Mouse (Mus musculus) E14TG2a.4 (cell line): ENCODE results near the gene Dnajb14.

ENCODE experiments used
- CTCF ChIP-seq: conservative IDR thresholded peaks from 2 replicates; pipeline ENCODE4 v1.5.1; 2014; ENCODE audit warnings: low read length
- NANOG ChIP-seq: IDR thresholded peaks from 2 replicates; pipeline ENCODE4 v1.6.1; 2014; ENCODE audit warnings: borderline replicate concordance, low read length, mixed read lengths

DNA sequence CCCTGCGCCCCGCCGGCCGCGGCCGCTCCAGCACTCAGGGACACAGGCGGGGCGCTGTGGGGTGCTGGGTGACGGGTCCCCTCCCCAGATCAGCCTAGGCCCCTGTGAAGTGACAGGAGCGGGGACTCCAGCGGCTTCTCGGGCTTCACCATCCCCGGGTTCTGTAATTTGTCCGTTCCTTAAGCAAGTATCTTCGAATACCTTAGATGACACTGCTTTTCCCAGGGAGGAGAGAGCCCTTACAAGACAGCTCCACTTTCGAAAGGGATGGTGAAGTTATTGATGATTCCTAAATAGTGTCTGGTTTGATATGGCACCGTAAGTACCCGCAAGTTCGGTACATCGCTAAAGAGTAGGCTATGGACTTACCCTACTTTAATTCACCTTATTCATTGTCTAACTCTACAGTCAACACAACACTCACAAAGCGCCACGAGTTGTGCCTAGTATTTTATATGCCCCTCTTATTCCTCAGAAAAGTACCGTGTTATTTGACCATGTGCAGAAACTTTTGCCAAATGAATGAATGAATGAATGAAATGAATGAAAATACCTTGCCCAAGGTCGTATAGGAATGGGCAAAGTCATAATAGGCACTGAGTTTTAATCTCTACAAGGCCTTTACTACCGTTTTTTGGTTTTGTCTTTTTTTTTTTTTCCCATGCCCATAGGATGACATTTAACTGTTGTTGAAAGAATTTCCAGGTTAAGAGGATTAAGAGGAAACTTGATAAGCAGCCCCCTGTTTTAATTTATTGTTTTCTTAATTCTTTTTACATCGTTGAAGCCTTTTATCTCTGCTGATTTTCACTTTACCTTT is 829 bp downstream of the Dnajb14 start:
- TF ChIP-seq CTCF (no peak), NANOG (no peak)
